Mouse (Mus musculus) kidney, postnatal 36 days (tissue): Measurements from ENCODE around the gene Dixdc1.

Experiments
- DNase-seq, 2 experiments: peaks; one replicate each; pipeline ENCODE4 v3.0.0; 2021 to 2022; ENCODE audit warnings: mixed read lengths in 2 of 2

Gene Dixdc1

DNA sequence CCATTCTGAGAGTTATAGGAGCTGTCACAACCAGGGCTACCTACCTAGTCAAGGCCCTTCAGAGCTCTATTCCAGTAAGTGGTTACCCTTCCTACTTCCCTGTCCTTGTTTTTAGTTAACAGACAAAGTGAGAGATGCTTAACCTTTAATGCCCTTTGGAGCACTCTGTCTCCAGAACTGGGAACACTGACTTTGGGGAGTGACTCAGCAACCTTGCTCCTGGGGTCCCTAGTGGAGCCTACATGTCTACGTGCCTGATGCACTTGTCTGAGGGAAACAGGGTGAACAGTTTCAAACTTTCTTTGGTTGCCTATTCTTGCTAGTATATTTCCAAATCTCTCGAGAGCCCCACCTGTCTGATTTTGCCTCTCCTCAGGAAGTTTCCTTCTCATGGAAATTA lies 3.4 kb upstream of the Dixdc1 start:
- no peak for DNase-seq

- DNase-seq: no peak
Measured at GRCm38 (mm10) chr9:50742261-50742660, 2.9 kb upstream of the Dixdc1 start.

DNA sequence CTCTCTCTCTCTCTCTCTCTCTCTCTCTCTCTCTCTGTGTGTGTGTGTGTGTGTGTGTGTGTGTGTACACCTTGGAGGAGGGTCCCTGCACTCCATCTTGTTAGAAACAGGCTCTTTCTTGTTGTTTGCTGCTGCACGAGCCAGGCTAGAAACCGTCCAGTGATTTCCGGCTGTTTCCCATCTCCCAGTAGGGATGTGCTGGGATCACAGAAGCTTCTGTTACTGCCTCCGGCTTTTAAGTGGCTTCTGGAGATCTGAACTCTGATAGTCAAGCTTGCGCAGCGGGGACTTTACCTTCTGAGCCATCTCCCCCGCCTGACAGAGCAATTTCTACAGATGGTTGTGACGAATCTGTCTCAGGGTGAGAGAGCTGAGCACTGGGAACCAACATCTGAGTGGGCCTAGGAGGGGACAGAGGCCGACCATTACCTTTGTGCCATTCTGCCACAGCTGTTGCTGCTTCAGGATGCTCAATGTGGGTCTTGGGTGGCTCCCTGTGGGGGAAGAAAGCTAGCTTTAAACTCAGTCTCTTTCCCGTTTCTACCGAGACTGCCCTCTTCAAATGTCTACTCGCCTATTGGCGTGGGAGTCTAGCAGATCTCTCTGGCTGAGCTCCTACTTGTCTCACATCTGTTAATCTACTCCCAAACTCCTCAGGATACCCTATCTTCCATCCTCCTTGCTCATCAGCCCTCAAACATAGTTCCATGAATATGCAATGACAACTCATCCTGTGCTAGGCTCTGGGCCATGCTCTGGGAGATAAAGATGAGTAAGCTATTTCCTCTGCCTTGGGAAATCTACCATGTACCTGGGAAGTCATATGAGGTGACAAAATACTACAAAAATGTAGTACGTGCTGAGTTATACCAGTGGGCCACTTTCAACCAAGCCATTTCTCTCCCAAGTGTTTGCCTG lies 1.8 kb upstream of the Dixdc1 start:
- no peak for DNase-seq

DNA sequence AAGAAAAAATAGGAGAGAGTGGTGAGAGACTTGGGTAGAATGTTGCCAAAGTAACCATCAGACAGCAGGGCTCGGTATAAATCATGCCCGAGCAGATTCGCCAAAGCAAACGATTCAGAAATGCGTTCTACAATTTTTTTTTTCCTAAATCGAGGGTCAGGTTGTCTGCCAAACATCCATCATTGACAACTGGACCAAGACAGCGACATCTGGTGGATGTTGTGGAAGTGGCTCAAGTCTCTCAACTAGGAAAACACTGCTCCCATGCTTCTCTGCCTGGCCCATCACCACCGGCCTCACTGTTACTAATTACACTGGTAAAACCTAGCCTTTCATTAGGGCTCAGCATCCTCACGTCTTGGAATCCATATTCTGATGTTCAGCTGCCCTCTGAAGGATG lies 4.3 kb downstream of the Dixdc1 start:
- peak; percentile 64 to 79 for DNase-seq

DNA sequence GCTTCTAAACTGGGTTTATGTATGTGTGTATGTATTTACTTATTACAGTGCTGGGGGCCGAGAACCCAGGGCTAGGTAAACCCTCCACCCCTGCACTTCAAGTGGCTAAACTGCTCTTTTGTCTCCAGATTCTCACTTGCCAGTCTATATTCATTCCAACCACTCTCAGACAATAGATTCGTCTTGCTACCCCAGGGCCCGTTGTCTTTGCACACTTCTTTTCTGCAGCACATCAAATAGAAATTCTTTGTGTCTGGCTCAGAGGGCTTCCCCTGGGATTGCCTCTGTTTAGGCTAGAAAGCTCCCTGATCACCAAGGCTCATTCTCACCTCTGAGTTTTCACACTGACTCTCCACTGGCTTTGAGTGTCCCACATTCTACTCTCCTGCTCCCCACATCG lies 6.8 kb downstream of the Dixdc1 start:
- no peak for DNase-seq

DNA sequence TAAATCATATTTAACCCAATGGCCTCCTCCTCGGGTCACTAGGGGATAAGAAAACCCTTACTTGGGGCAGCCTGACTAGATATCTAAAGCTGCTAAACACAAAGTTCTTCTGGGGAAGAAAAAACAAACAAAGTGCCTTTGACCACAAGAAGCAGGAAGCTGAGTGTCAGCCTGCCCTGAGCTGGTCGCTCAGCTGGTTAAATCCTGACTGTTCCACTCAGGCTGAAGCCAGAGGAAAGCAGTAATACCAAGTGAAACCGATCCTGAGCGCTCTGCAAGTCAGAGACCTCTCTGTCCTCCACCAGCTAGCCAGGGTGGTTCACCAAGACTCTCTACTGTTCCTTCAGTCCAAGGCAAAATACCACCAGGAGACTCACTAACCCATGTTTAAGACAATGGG lies 9.7 kb downstream of the Dixdc1 start:
- DNase-seq: peak in 1 of 2 experiments; percentile 45

GRCm38 (mm10) chr9:50727925-50728651 lies 11.2 kb downstream of the Dixdc1 start:
- peak; percentile 55 to 73 for DNase-seq

DNA sequence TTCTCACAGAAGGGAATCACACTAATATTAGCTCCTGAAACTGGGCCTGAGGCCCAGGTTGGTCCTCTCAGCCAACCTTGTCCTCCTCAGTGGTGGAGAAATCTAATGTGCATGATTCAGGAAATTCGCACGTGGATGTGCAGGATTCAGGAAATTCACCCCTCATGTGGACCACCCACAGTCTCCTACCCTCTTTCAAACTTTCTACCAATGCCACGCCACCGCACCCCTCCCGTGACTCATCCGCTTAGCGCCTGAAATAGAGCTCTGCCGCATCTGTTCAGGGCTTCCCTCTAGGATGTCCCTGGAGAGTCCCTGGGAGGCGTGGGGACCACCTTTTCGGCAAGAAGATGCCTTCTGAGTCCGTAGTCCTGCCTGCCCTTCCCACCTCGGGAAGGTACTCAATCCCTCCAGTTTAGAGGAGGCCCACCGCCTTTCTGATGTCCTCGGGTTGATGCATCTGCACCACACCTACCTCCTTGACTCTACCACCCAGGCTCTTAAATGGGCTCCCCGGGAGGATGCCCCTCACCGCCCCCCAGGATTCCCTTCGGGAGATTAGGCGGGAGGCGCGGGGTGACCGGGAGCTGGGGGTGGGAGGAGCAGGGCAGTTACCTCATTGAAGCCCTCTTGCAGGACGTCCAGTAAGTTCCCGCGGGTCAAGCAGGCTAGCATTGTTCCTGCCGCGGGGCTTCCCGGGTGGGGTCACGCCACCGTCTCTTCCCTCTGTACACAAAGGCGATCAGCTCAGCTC lies 12.0 kb downstream of the Dixdc1 start:
- DNase-seq: no peak

- no peak for DNase-seq
Measured at GRCm38 (mm10) chr9:50725921-50726590, 13.3 kb downstream of the Dixdc1 start.

DNA sequence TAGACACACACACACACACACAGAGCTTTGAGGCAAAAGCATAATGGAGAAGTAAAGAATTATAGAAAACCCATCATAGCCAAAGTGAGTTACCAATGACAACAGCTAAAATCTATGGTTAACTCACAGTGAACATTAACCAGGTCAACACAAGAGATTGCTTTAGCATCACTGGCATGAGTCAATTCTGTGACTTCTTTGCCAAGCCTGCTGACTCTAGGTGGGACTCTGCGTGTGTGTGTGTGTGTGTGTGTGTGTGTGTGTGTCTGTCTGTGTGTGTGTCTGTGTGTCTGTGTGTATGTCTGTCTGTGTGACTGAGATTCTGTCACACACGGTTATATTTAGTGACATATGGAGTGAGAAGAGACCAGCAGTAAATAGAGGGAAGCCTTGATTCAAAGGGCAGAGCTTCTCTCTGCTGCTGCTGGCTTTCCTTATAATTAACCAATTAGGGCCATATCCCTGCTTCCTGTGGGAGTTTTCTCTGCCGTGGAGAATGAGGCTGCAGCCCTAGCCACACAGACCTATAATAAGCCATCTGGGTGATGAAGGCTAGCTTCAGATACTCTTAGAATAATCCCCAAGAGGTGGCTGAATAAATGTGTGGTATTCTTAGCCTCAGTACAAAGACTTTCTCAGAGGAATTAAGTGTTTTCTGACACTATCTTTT lies 14.5 kb downstream of the Dixdc1 start:
- no peak for DNase-seq

- DNase-seq: no peak
Measured at GRCm38 (mm10) chr9:50724147-50724546, 15.2 kb downstream of the Dixdc1 start.

DNA sequence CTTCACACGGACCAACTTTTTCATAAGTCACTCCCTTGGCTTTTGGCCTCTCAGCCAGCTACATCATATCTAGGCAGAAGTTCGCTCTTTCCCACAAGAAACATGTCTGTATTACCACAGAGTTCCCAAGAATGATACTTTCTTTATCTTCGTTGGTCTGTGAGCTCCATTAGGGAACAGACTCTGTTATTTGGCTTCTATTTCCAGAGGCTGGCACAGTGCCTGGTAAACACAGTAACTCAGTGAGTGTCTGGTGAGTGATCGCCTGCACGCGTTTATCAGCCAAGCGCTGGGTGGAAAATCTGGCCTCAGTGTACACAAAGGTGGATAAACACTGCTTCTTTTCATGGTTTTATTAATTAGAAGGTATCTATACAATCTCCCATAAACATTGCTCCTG lies 15.9 kb downstream of the Dixdc1 start:
- DNase-seq: peak; percentile 58 to 78

GRCm38 (mm10) chr9:50722451-50722911 lies 16.8 kb downstream of the Dixdc1 start:
- DNase-seq: no peak

GRCm38 (mm10) chr9:50721061-50721460 lies 18.3 kb downstream of the Dixdc1 start:
- peak in 1 of 2 experiments; percentile 43 for DNase-seq

DNA sequence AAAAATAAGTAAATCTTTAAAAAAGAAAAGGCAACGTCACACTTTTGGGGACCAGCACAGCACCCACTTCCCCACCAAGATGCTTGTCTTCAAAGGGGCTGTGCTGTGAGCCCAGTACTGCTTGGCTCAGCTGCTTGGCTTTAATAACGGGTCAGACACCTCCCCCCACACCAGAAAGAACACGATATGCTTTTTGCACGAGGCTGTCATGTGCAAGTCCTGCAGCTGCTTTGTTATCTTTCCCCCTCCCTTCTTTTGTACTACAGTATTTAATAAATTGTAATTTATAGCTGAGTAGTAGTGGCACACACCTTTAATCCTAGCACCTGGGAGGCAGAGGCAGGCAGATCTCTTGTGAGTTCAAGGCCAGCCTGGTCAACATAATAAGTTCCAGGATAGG lies 20.4 kb downstream of the Dixdc1 start:
- DNase-seq: no peak

- no peak for DNase-seq
Measured at GRCm38 (mm10) chr9:50714188-50714587, 25.1 kb downstream of the Dixdc1 start.

DNA sequence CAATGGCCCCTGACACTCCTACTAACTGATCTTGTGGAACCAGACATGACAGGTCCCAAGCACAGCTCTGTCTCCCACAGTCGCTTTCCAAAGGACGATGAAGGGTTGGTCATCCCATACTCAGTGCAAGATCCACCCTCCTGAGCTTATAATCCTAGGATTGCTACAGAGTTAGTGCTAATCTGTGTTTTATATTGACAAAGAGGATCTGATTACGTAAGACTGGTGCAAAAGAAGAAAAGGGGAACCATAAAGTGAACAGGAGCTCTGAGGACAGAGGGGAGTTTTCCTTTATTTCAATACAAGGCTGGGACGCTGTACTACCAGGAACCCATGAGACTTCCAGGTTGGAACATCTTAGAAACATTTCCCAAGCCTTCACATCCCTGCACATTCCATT lies 28.0 kb downstream of the Dixdc1 start:
- DNase-seq: no peak

DNA sequence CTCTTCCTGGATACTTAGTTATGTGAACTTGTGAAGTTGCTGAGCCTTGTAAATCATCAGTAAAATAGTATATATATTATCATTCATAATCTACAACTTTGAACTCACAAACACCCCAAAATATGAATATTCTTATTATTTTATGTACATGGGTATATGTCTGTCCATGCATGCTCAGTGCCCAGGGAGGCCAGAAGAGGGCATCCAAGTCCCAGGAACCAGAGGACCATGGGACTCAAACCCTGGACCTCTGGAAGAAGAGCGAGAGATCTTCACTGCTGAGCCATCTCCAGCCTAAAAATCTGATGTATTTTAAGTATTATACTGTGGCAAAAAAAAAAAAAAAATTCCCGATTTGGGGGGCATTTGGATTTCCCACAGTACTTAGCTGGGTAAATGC lies 30.2 kb downstream of the Dixdc1 start:
- peak; percentile 33 to 66 for DNase-seq

DNA sequence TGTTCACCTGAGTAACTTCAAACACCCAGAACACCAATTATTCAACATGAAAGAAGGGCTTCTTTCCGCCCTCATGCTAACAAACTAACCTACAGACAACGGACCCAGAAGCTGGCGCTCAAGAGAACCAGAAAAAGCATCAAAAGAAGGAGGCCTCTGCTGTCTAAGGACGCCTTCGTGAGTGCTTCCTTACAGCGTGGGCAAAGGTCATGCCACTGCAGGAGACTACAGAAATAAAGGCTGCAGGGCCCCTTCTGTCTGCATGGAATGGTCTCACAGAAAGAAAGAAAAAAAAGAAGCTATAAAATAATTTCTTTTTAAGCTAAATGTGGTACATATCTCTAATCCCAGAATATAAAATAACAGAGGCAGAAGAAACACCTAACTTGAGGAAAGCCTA lies 34.4 kb downstream of the Dixdc1 start:
- DNase-seq: no peak

DNA sequence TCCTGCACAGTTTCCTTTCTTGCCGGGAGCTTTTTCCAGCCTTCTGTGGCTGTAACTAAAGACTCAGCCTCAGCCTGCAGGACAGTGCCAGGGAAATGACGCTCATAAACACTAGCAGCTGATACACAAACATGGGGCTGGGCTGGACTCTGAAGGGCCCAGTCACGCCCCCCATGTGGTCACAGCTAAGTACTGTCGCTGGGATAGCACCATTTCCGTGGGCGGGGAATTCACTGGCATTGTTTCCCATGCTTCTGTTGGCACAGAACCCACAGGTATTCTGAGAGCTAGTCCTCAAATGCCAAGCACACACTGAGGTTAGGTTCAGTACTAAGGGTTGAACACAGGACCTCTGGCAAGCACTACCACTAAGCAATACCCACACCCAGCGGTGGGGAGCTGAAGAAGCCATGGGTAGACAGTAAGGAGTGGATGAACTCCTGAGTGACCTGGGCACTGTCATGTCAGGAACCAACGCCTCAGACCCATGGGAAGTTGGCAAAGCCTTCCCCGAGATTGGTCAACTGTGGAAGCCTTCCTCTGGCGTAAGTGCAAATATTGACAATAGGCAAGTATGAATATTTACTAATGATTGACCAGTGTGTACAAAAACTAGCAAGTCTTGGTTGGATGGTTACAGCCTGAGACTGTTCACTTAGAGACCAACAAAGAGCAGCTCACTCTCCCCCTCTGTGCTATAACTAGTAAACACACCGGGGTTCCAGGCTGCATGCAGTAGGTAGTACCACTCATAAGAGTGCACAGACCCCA lies 38.2 kb downstream of the Dixdc1 start:
- peak; percentile 31 to 64 for DNase-seq
